Mouse (Mus musculus) cerebellum, adult (tissue): ENCODE data around the gene Map3k20.
A peak's percentile ranks its signal among the peaks of the same experiment; 100 is the strongest.

ENCODE experiments used
- ATAC-seq: cut with Nextera tagmentation; 2 replicates; pipeline ENCODE4 v1.9.2; 2017; ENCODE audit warnings: mild to moderate bottlenecking, moderate library complexity, mixed read lengths; ENCODE audit not compliant: insufficient number of reproducible peaks, low FRiP score, low TSS enrichment

Gene Map3k20

DNA sequence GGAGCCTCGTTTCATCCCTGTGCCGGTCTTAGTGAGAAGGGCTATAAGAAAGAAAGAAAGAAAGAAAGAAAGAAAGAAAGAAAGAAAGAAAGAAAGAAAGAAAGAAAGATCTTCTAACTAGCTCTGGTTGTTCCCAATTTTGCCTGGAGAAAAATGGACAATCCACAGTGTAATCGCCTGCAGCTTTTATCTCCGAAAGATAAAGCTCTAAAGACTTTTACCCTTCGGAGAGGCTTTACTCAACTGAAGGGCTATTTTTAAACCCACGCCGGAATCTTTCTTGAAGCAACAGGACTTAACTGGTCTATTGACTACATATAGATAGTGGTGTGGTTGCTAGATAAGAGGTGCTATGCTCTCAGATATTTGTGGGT lies 190.0 kb downstream of the Map3k20 start:
- no peak for ATAC-seq

DNA sequence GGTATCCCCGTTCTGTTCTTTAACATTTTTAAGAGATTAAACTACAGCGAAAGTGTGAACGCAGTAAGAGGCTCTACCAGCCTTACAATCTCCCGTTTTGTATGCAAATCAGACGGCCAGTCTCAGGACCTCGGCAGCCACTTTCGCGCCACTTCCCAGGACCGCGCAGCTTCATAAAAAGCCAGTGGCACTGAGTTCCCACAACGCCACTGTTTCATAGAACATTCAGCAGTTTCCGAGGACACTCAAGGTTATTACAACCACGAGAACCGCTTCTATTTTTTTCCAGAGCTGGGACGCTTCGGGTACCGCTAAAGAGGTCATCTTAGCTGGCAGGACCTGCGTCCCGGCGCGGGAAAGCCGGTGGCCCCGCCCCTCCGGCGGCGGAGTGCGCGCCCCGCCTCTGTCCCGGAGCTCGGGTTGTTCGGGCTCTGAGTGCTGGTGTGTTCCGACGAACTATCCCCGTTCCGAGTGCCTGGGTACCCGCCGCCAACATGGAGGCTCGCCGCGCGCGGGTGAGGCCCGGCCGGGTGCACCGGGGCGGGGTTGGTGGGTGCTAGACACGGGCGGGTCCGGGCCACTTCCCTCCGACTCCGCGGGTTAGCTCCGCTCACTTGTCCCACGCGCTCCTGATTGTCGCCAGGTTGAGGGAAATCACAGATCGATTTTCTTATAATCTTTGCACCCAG lies 190.5 kb downstream of the Map3k20 start, which contains the start of gene Cdca7:
Gene Cdca7 (plus strand): TSS at position 363 of the 689 bp plus-strand sequence.
- peak; percentile 66 for ATAC-seq

DNA sequence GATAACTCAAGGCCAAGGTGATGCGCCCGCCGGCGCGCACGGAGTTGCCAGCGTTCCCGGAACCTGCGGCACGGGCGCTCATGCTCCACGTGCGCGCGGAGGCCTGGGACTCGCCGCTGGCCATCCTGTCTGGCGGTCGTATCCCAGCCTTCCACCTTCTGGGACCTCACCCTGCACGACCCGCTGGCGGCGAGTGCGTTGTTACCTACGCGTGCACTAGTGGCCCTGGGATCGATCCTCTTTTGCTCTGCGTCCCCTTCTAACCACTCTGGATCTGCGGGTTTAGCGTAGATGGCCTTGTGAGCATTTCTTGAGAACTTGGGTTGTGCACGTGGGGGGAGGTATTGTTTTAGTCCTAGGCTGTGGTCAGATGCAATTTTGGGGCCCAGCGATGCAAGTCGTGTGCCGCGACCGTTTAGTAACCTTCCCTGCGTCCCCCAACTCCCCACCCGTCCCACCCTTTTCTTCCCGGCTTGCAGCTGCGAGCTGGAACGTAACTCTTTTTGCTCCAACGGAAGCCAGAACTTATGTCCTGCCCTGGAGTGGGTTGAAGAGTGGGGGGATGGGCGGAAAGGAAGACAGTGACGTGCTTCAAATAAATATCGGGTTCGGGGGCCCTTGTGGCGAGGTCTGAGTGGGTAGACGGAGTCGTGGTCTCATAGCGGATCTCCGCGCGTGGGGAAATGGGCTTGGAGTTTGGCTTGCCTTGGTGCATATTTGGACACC lies 191.2 kb downstream of the Map3k20 start:
- ATAC-seq = peak; percentile 36; the same call in 1 of the 2 replicates

DNA sequence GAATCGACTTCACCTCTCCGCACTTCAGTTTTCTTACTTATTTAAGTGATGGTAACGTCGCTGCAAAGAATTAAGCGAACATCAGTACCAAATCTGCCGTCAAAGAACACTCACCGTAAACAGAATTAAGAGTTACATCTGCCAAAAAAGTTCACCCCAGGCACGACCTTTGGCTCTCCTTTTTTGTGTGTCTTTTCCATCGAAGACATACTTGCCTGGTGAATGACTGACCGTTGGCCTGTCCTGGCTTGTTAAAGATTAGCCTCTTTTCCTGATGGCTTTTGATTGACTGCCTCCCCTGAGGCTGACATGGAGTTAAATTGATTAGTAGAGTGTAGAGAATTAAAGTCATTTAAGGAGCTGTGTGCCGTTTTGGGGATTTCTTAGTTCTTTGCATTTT lies 191.8 kb downstream of the Map3k20 start:
- ATAC-seq = no peak

GRCm38 (mm10) chr2:72478176-72478575 lies 192.7 kb downstream of the Map3k20 start:
- ATAC-seq = no peak

DNA sequence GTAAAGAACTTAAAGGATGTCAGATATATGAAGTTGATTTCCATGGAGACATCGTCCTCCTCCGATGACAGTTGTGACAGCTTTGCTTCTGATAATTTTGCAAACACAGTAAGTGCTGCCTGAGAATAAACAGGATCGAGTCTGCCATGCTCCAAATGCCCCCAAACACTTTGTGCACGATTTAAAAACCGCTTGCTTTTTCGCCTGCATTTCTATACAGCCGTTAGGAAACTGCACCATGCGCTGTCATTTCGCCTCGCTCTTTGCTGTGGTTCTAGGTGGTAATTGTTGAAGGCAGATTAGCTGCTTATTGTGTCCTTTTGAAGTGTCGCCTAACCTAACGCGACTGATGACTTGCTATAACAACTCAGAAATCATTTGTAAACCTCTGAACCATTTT lies 193.5 kb downstream of the Map3k20 start:
- ATAC-seq = no peak

DNA sequence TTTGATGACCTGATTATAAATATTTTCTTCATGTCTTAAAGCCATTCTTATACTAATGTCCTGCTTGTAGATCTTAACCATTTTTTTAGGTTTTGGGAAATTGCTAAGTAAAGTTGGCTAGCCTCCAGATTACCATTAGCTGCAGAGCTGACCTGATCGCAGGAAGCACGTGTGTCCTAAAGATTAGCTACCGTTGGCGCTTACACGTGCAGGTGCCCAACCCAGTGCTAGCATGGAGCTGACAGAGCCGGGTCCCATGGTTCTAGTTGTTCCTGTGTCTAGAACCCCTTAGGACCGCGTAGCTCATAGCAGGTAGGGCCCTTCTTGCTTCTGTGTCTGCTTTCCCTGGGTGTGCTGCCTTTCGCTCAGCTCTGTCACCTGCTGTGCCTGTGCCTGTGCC lies 194.4 kb downstream of the Map3k20 start:
- ATAC-seq = no peak

- no peak for ATAC-seq
Measured at GRCm38 (mm10) chr2:72491650-72492049, 206.2 kb downstream of the Map3k20 start.
